Mouse (Mus musculus) induced T-regulatory cell, adult 2 months (primary cell): ENCODE results near the gene Katnb1.

Experiments
- DNase-seq: peaks from one replicate; pipeline ENCODE4 v3.0.0-alpha.2; 2012; ENCODE audit warnings: low read depth

Gene Katnb1

GRCm38 (mm10) chr8:95080381-95081341 is at the start of gene Katnb1:
Katnb1 (plus strand) TSS chr8:95081186.
- peak; percentile 100 for DNase-seq

DNA sequence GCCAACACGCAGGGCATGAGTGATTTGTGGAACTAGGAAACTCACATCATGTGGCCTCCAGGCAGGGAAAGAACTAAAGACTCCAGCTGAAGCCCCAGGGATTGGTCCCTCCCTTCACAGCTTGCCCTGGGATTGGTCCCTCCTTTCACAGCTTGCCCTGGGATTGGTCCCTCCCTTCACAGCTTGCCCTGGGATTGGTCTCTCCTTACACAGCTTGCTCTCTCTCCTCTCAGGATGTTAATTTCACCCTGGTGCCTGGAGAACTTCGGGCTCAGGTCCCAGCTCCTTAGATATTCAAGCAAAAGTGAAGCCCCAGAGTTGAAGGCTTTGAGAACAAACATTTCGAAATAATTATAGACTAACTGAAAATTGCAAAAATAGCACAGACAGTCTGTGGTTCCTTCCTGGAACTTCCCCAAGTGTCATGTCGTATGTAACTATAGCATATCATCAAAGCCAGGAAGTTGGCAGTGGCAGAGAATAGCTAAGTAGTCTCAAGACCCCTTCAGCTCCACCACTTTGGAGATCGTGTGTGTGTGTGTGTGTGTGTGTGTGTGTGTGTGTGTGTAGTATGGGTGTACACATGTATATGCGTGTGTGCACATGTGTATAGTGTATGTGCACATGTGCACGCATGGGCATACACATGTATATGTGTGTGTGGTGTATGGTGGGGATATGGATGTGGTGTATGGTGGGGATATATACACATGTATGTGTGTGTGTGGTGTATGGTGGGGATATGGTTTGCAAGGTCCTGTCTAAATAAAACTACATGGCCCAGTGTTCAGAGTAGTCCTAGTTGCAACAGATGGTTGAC is 43.7 kb upstream of the Katnb1 start:
- DNase-seq = no peak

DNA sequence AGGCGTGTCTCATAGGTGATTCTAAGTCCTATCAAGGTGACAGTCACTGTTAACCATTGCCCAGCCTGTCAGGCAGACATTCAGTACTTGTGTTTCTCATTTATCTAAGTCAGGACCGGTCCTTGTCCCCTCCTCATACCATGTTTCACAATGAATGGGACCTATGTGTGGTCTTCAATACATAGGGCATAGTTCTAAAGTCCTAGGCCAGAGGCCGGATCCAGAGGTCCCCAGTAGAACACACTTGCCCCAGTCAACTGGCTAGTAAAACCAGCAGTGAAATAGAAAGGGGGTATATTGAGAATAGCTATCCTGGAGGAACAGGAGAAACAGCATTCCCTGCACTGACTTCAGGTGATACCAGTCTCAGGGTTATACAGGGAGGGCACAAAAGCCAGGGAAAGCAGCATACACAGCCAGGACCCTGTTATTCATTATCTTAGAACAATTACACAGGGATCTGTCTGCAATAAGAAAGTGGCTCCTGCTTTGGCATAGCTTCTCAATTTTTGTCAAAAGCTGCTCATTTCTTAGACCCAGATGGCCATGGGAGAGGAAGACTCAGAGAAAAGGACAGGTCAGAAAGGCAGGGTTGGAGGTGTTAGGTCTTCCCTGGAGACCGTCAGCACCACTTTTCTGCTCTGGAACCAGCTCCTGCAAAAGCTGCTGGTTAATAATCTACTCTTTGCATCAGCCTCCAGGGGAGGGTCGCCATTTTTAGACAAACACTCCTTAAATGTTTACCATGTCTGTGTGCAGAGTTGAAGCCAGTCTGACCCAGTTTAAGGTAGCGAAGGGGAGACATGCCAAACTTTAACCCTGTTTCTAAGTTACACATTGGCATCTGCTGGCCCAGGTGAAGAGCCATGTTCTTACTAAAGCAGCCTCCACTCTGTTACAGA is 38.9 kb upstream of the Katnb1 start:
- DNase-seq = no peak

GRCm38 (mm10) chr8:95044811-95045210 is 36.2 kb upstream of the Katnb1 start:
- no peak for DNase-seq

- DNase-seq = no peak
Observed at GRCm38 (mm10) chr8:95046982-95047381, 34.0 kb upstream of the Katnb1 start.

DNA sequence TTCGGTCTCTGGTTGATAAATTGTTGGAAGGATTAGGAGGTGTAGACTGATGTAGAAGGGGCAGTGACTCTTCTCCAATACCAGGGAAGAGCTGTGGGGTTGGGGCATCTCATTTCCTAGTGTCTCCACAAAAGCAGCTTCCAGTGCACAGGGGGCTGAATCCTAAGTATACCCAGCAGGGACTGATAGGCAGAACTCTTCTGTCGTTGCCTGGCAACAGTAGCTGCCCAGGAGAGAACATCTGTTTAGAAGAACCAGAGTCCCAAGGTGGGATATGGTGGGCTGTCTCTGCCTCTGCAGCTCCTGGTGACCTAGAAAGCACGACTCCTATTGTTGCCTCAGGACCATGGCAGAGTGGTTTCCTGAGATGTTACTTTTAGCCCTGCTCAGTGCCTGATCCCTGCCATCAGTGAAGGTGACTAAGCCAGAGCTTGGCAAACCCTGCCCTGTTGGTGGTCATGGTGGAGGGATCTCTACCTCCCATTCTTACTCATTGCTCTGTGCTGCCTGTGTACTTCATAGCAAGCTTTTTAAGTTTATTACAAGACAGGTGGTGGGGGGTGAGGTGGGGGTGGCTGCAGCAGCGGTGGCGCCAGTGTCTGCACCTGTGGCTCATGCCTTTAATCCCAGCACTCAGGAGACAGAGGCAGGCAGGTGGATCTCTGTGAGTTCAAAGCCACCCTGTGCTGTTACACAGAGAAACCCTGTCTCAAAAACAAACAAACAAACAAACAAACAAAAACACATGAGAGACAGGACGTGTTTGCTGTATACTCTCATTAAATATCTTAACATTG is 32.9 kb upstream of the Katnb1 start:
- DNase-seq = no peak

DNA sequence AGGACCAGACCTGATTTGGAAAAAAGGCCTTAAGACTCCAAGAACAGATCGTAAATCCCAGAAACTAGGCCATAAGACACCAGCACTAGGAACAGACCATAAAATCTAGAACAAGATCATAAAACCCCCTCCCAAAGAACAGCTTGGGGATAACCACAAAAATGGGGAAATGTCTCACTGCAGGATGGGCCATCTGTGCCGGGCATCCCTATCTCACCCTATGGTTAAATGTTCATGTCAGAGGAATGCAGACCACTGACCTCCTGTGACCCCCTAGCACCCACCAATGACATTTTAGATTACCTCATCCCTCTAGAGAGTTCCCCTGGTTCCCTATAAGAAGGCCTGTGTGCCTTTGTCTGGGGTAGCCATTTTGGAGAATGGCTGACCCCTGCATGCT is 31.4 kb upstream of the Katnb1 start:
- DNase-seq = no peak

- DNase-seq = no peak
Observed at GRCm38 (mm10) chr8:95054438-95054837, 26.5 kb upstream of the Katnb1 start.

GRCm38 (mm10) chr8:95054927-95055510 is 26.0 kb upstream of the Katnb1 start, which contains the start of gene Drc7:
Drc7 (plus strand) TSS chr8:95055103.
- no peak for DNase-seq

DNA sequence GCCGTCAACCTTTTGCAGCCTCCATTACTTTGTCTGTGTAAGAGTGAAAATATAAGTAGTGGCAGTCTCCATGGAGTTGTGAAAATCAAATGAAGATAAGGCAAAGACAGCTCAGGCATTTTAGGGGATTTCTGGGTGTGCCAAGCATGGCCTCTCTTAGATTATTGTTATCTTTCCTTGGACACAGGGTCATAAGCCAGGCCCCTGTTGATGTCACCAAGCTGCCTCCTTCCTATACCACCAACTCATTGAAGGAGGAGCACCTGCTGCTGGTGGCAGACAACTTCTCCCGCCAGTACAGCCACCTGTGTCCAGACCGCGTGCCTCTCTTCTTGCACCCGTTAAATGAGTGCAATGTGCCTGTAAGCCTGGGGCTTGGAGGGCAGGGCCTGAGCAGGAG is 24.6 kb upstream of the Katnb1 start:
- no peak for DNase-seq

- DNase-seq = no peak
Observed at GRCm38 (mm10) chr8:95058661-95059060, 22.3 kb upstream of the Katnb1 start.

DNA sequence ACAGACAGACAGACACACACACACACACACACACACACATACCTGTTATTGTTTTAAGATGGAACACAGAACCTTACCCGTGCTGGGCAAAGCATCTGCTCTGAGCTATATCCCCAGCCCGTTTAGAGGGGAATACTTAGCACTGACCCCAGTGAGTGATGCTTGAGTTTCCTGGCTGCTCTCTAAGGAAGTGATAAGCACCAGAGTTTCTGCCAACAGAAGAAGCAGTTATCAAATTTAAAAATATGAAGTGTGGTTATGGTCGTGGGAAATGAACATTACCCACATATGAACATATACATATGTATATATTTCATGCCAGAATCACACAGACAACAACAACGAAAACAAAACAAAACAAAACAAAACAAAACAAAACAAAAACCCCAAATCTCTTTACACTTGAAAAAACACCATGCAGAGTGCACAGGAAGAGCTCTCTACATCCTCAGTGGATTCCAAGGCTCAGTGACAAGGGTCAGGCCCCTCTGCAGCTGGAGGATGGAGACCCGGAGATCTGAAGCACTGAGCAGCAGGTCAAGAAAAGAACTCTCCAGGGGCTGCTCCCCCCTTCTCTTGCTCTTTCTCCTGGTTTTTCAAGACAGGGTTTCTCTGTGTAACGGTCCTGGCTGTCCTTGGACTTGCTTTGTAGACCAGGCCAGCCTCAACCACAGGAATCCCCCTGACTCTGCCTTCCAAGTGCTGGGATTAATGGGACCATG is 21.0 kb upstream of the Katnb1 start:
- DNase-seq = no peak

DNA sequence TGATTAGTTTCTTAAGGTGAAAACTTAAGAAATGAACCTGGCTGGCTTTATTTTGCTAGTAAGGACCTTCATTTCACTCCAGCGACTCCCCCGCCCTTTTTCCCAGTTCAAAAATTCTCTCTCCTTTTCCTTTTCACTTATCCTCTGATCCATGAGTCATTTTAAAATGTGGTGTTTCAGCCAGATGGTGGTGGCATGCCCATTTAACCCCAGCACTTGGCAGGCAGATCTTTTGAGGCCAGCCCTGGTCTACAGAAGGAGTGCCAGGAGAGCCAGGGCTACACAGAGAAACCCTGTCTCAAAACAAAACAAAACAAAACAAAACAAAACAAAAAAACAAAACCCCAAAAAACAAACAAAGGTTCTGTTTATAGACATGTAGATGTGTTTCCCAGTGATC is 16.5 kb upstream of the Katnb1 start:
- DNase-seq = no peak

GRCm38 (mm10) chr8:95067582-95067981 is 13.4 kb upstream of the Katnb1 start:
- peak; percentile 84 for DNase-seq

- DNase-seq = no peak
Observed at GRCm38 (mm10) chr8:95075504-95075903, 5.5 kb upstream of the Katnb1 start.

DNA sequence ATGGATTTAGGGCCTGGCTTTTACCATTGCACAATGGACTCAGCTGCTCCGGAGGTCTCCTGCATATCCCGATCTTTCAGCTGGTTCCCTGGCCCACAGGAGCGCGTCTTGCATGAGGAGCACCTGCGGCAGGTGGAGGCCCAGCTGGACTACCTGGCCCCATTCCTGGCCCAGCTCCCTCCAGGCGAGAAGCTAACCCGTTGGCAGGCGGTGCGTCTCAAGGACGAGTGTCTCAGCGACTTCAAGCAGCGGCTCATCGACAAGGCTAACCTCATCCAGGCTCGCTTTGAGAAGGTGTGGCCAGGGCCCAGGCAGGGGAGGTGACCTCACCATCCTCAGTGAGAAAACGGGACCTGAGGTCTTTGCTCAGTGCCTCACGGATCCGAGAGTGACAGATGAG is 4.8 kb upstream of the Katnb1 start:
- no peak for DNase-seq

DNA sequence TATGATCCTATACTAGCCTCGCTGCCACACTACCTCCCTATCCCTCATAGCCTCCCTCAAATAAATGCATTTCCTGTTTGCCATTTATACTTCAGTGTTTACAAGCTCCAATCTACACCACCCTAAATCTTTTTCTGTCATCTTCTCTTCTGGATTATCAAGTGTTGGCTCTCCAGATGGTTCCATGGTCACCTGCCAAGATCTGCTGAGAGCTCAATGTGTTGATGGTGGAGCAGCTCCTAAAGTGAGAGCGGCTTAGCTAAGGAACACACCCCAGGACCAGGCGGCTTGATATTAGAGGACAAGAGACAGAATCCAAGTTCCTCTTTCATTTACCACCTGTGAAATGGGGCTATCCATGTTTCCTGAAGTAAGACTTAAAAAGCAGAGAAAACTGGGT is 2.9 kb upstream of the Katnb1 start:
- no peak for DNase-seq

- DNase-seq = no peak
Observed at GRCm38 (mm10) chr8:95079305-95079704, 1.7 kb upstream of the Katnb1 start.

DNA sequence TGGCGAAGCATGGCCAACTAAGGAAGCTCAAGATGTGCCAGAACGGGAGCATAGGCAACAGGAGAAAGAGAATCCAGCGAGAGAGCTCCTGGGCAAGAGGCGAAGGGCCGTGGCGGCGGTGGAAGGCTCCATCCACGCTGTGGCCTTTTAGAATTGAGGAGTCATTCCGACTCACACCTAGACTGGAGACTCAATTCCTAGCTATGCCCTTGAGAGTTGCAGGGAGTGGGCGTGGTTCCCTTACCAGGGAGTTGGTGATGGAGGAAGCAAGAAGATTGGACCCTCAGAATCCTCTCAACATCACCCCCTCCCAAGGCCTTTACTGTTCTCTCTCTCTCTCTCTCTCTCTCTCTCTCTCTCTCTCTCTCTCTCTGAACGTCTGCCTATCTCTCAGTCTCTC is 664 bp downstream of the Katnb1 start:
- DNase-seq = peak; percentile 48

- no peak for DNase-seq
Observed at GRCm38 (mm10) chr8:95084261-95084660, 3.3 kb downstream of the Katnb1 start.
